Mouse (Mus musculus) layer of hippocampus, adult 8-10 months (tissue): ENCODE measurements at regions not wholly inside any gene's neighbourhood (a gene's known extent, or its start where the extent isn't known, plus 50 kb on each side); places are given as distances from the start of the nearest gene placed in this dataset.
A peak's percentile ranks its signal among the peaks of the same experiment; 100 is the strongest.
"Not testable (repeated sequence)": the region's sequence is repeated elsewhere in the genome, so short reads cannot be mapped to it uniquely, and the experiment has no call there.

ENCODE experiments used
- DNase-seq, 2 experiments: peaks; one replicate each; pipeline ENCODE4 v3.0.0; 2022; ENCODE audit warnings: low spot score in 2 of 2

- peak; percentile 15 for DNase-seq
Measured at GRCm38 (mm10) chr4:6600766-6601367, 1638.0 kb downstream of the Car8 start.

- no peak for DNase-seq
Measured at GRCm38 (mm10) chr4:6596321-6596720, 1642.5 kb downstream of the Car8 start.

- not testable (repeated sequence) for DNase-seq
Measured at GRCm38 (mm10) chr4:6592890-6593289, 1646.0 kb downstream of the Car8 start.

GRCm38 (mm10) chr4:6561604-6562357 lies 1677.1 kb downstream of the Car8 start:
- DNase-seq, result peak in 1 of 2 experiments; percentile 23

GRCm38 (mm10) chr4:6539626-6540025 lies 1699.2 kb downstream of the Car8 start:
- no peak for DNase-seq

GRCm38 (mm10) chr4:6532441-6532840 lies 1706.4 kb downstream of the Car8 start:
- DNase-seq, result no peak

GRCm38 (mm10) chr4:6517626-6518025 lies 1721.2 kb downstream of the Car8 start:
- no peak for DNase-seq

GRCm38 (mm10) chr4:6514823-6515222 lies 1721.7 kb upstream of the Impad1 start:
- DNase-seq, result peak; percentile 62 to 77

GRCm38 (mm10) chr4:6513635-6514034 lies 1720.5 kb upstream of the Impad1 start:
- DNase-seq, result no peak

- peak; percentile 65 to 84 for DNase-seq
Measured at GRCm38 (mm10) chr4:6512749-6513364, 1719.7 kb upstream of the Impad1 start.

GRCm38 (mm10) chr4:6508091-6508490 lies 1714.9 kb upstream of the Impad1 start:
- no peak for DNase-seq
